Mouse (Mus musculus): Measurements from ENCODE around the gene Pdss1.

DNA sequence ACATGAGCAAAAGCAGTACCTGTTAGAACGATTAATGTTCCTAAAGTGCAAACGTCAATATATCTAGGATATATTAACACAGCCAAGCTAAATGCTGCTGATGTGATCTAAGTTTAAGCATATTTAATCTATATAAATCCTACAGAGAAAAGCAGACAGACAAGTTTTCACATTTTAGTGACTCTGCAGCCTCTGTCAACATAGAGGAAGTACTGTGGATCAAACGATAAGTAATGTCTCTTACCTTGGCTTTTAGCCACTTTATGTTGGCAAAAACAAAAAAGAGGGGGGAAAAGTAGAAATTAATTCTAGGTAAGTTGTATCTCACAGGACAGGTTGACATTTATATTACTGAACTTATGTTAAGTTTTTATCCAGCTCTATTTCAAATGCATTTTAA is 67.6 kb downstream of the Pdss1 start:
- TF ChIP-seq CTCF (IDR thresholded peaks at IDR 0.05; ENCODE audit: borderline replicate concordance, control insufficient read depth, extremely low read depth, insufficient read depth, low read length, poor library complexity) = no peak
- TF ChIP-seq POLR2A (IDR thresholded peaks at IDR 0.05; ENCODE audit: control insufficient read depth, extremely low read depth, insufficient read depth, low read length, poor library complexity) = no peak
